Mouse (Mus musculus): Measurements from ENCODE around the gene Rnase1. TPM values are rescaled to one million over a fixed set of nuclear protein-coding genes. Genes with fewer than 3 reads are reported as not detected.
"Not testable (repeated sequence)": the region's sequence is repeated elsewhere in the genome, so short reads cannot be mapped to it uniquely, and the experiment has no call there.

Rnase1 gene
- not detected in 2 replicates for polyA plus RNA-seq (2012; ENCODE audit: insufficient read depth, insufficient read length, missing spikeins)

DNA sequence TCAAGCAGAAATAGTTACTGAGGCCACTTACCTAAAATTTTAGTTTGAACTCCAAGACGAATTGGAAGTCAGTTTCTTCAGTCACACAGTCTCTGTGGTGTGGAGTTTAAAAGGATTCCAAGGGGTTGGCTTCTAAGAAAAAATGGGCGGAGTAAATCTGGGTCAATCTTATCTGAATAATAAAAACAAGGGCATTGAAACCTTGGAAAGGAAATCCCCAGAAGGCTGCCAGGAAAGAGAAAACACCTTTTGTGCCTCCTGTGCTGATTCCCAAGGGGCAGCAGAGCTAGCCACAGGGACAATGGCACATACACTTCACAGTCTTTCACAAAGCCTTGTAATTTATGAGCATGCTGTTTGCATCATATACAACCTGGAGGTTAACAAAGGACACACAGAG is at the start of gene Rnase1:
Gene Rnase1 (minus strand): TSS at position 101 of the 400 bp plus-strand sequence.
- H3K4me1 ChIP-seq (ENCODE audit: control insufficient read depth, insufficient read depth, insufficient read length, low read length) = no peaks in the 10 kb centered on the region
- no peak within 1 kb of the TSS for H3K27ac ChIP-seq (replicated peaks; ENCODE audit: low read depth, low read length)
- no peak within 1 kb of the TSS for H3K4me3 ChIP-seq (ENCODE audit: insufficient read depth, low read depth, low read length)

DNA sequence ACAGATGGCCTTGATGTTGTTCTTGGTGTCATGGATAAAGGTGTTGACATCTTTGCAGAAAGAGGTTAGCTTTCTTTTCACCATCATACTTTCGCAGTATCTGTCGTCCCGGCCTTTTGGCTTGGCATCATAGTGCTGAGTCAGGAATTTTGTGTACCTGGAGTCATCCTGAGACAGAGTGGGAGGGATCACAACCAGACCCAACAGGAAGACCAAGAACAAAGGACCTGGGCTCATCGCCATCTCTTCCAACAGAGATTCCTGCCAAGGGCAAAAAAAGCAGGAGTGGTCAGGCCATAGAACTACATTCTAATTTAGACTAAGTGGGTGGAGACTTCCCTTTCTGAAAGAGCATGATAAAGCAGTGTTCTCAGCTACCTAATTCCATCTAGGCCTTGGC is 49.1 kb upstream of the Rnase1 start:
- no peaks in the 10 kb centered on the region for H3K4me1 ChIP-seq (ENCODE audit: control insufficient read depth, insufficient read depth, insufficient read length, low read length)
- no peak overlapping the region for H3K27ac ChIP-seq (replicated peaks; ENCODE audit: low read depth, low read length)
- no peak overlapping the region for H3K4me3 ChIP-seq (ENCODE audit: insufficient read depth, low read depth, low read length)

GRCm38 (mm10) chr14:51181051-51181450 is 34.5 kb upstream of the Rnase1 start:
- not testable (repeated sequence) for H3K4me3 ChIP-seq (ENCODE audit: insufficient read depth, low read depth, low read length); H3K4me1 ChIP-seq (ENCODE audit: control insufficient read depth, insufficient read depth, insufficient read length, low read length); H3K27ac ChIP-seq (replicated peaks; ENCODE audit: low read depth, low read length)

DNA sequence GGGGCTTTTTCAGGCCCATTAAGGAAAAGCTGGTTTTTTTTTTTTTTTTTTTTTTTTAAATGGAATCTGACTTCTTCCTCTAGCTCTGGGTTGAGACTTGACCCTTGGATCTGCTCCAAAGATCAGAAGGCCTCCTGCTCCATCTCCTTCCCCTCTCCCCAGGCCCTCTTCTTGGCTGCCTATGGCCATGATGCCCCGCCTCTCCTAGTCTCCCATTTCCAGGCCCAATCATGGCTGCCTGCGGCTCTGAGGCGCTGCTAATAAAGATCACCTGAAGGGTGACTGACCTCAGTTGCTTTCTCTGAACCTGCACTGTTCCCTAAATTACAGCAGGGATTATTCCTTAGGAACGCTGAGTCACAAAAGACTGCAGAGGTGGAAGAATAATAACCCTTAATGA is 27.3 kb upstream of the Rnase1 start:
- H3K4me1 ChIP-seq (ENCODE audit: control insufficient read depth, insufficient read depth, insufficient read length, low read length) = no peaks in the 10 kb centered on the region
- no peak overlapping the region for H3K4me3 ChIP-seq (ENCODE audit: insufficient read depth, low read depth, low read length)
- no peak overlapping the region for H3K27ac ChIP-seq (replicated peaks; ENCODE audit: low read depth, low read length)

GRCm38 (mm10) chr14:51172947-51173346 is 26.4 kb upstream of the Rnase1 start:
- H3K27ac ChIP-seq (replicated peaks; ENCODE audit: low read depth, low read length); H3K4me3 ChIP-seq (ENCODE audit: insufficient read depth, low read depth, low read length): not testable (repeated sequence)

GRCm38 (mm10) chr14:51172095-51172865 is 25.7 kb upstream of the Rnase1 start:
- not testable (repeated sequence) for H3K4me3 ChIP-seq (ENCODE audit: insufficient read depth, low read depth, low read length); H3K4me1 ChIP-seq (ENCODE audit: control insufficient read depth, insufficient read depth, insufficient read length, low read length); H3K27ac ChIP-seq (replicated peaks; ENCODE audit: low read depth, low read length)

More at GRCm38 (mm10) chr14:51172947-51173346, 26.4 kb upstream of the Rnase1 start:
- not testable (repeated sequence) for H3K4me1 ChIP-seq (ENCODE audit: control insufficient read depth, insufficient read depth, insufficient read length, low read length)

GRCm38 (mm10) chr14:51166068-51166467 is 19.5 kb upstream of the Rnase1 start:
- H3K4me1 ChIP-seq (ENCODE audit: control insufficient read depth, insufficient read depth, insufficient read length, low read length) = no peaks in the 10 kb centered on the region
- no peak overlapping the region for H3K27ac ChIP-seq (replicated peaks; ENCODE audit: low read depth, low read length)
- no peak overlapping the region for H3K4me3 ChIP-seq (ENCODE audit: insufficient read depth, low read depth, low read length)

- no peak overlapping the region for H3K27ac ChIP-seq (replicated peaks; ENCODE audit: low read depth, low read length)
- H3K4me3 ChIP-seq (ENCODE audit: insufficient read depth, low read depth, low read length) = no peak overlapping the region
- no peaks in the 10 kb centered on the region for H3K4me1 ChIP-seq (ENCODE audit: control insufficient read depth, insufficient read depth, insufficient read length, low read length)
Measured at GRCm38 (mm10) chr14:51165435-51165834, 18.9 kb upstream of the Rnase1 start.

DNA sequence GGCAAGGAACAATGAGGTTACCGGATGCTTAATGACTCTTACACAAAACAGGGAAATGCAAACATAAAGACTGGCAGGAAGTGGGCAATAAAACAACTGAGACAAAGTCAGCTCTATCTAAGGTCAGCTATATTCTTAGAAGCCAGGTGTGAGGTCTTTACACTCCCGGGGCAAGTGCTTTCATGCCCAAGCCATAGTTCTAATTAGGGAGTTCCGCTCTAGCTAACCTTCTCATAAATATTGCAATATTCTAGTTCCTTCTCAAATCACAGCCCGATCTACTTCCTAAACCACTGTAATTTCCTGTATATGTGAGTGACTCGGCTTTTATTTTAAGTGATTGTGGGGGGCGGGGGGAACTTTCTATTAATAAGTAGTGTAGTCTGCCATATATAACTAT is 16.7 kb upstream of the Rnase1 start:
- not testable (repeated sequence) for H3K4me1 ChIP-seq (ENCODE audit: control insufficient read depth, insufficient read depth, insufficient read length, low read length); H3K27ac ChIP-seq (replicated peaks; ENCODE audit: low read depth, low read length); H3K4me3 ChIP-seq (ENCODE audit: insufficient read depth, low read depth, low read length)

DNA sequence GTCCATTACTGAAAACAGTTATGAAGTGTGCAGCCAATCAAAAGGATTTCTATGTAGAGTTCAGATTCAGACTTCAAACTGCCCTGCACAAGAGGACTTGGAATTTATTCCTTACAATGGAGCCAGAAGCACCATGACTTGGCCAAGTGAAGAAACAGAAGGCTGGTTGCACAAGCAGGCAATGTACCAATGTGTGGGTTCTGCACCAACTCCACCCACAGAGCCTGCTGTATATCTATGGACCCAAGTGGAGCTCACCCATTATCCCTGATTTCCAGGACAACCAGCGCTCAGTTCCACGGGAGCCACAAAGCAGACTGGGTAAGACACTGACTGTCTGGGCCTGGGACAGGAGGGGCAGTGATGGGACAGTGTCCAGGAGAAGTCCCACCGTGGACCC is 15.4 kb upstream of the Rnase1 start, which contains the start of gene Rnase2b:
Gene Rnase2b (plus strand): TSS at position 285 of the 400 bp plus-strand sequence.
- not testable (repeated sequence) for H3K4me1 ChIP-seq (ENCODE audit: control insufficient read depth, insufficient read depth, insufficient read length, low read length); H3K4me3 ChIP-seq (ENCODE audit: insufficient read depth, low read depth, low read length); H3K27ac ChIP-seq (replicated peaks; ENCODE audit: low read depth, low read length)

DNA sequence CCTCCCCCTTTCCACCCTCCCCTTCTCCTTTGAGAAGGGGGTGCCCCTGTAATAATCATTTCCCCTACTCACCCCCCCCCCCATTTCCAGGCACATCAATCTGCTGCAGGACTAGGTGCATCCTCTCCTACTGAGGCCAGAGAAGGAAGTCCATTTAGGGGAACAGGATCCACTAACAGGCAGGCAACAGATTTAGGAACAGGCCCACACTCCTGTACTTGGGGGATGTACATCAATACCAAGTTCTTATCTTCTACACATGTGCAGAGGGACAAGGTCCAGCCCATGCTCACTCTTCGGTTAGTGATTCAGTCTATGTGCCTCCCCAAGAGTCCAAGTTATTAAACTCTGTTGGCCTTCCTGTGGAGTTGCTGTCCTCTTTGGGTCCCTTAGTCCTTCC is 10.5 kb upstream of the Rnase1 start:
- no peak overlapping the region for H3K4me3 ChIP-seq (ENCODE audit: insufficient read depth, low read depth, low read length)
- no peak overlapping the region for H3K27ac ChIP-seq (replicated peaks; ENCODE audit: low read depth, low read length)
- no peaks in the 10 kb centered on the region for H3K4me1 ChIP-seq (ENCODE audit: control insufficient read depth, insufficient read depth, insufficient read length, low read length)

- Histone ChIP-seq H3K27ac (replicated peaks; ENCODE audit: low read depth, low read length) (no peak overlapping the region), H3K4me3 (ENCODE audit: insufficient read depth, low read depth, low read length) (no peak overlapping the region), H3K4me1 (ENCODE audit: control insufficient read depth, insufficient read depth, insufficient read length, low read length) (no peaks in the 10 kb centered on the region)
Measured at GRCm38 (mm10) chr14:51156736-51157068, 10.1 kb upstream of the Rnase1 start.

GRCm38 (mm10) chr14:51156056-51156735 is 9.6 kb upstream of the Rnase1 start:
- no peak overlapping the region for H3K27ac ChIP-seq (replicated peaks; ENCODE audit: low read depth, low read length)
- no peaks in the 10 kb centered on the region for H3K4me1 ChIP-seq (ENCODE audit: control insufficient read depth, insufficient read depth, insufficient read length, low read length)
- H3K4me3 ChIP-seq (ENCODE audit: insufficient read depth, low read depth, low read length) = no peak overlapping the region

GRCm38 (mm10) chr14:51152249-51152870 is 5.8 kb upstream of the Rnase1 start:
- no peaks in the 10 kb centered on the region for H3K4me1 ChIP-seq (ENCODE audit: control insufficient read depth, insufficient read depth, insufficient read length, low read length)

DNA sequence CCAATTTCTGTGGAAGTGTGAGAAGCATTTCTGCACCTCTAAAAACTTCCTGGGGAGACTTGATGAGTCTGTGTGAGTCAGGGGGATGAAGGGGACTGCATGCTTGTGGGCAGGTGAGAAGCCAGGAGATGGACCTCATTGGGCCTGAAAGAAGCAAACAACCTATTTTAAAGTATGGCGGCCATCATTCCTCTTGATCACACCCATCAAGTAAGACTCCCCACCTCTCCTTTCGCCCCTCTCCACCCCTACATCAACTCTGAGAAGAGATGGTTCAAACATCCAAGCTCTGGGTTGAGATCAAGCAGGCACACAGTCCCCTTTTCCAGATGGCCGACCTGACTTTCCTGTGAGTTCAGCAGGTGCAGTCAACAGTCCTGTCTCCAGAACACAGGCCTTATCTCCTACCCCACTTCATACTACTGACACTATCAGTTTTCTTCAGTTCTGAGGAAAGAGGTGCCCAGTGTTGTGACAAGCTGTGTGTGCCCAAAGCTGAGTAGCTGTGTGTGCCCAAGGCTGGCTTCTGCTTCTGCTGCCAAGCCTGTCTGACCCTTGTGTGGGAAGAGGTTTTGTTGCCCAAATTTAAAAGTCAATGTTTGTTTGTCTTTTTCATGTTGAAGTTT is 3.7 kb upstream of the Rnase1 start:
- no peaks in the 10 kb centered on the region for H3K4me1 ChIP-seq (ENCODE audit: control insufficient read depth, insufficient read depth, insufficient read length, low read length)
- H3K4me3 ChIP-seq (ENCODE audit: insufficient read depth, low read depth, low read length) = no peak overlapping the region
- H3K27ac ChIP-seq (replicated peaks; ENCODE audit: low read depth, low read length) = no peak overlapping the region

More at GRCm38 (mm10) chr14:51152249-51152870, 5.8 kb upstream of the Rnase1 start:
- Histone ChIP-seq H3K27ac (replicated peaks; ENCODE audit: low read depth, low read length) (no peak overlapping the region), H3K4me3 (ENCODE audit: insufficient read depth, low read depth, low read length) (no peak overlapping the region)

Measured in brown adipose tissue, adult 24 weeks (tissue).